Mouse (Mus musculus): ENCODE results near the gene Gm45716.

Gene Gm45716

GRCm38 (mm10) chr11:90283159-90283558 lies 95.7 kb downstream of the Gm45716 start:
- no peak for DNase-seq (ENCODE audit: extremely low read depth, low read depth, low spot score)

GRCm38 (mm10) chr11:90283601-90284000 lies 96.1 kb downstream of the Gm45716 start:
- no peak for DNase-seq (ENCODE audit: extremely low read depth, low read depth, low spot score)

GRCm38 (mm10) chr11:90284079-90284478 lies 96.6 kb downstream of the Gm45716 start:
- no peak for DNase-seq (ENCODE audit: extremely low read depth, low read depth, low spot score)

- DNase-seq (ENCODE audit: extremely low read depth, low read depth, low spot score) = no peak
Observed at GRCm38 (mm10) chr11:90284623-90285022, 97.1 kb downstream of the Gm45716 start.

GRCm38 (mm10) chr11:90286550-90287154 lies 99.2 kb downstream of the Gm45716 start:
- DNase-seq (ENCODE audit: extremely low read depth, low read depth, low spot score) = no peak

- DNase-seq (ENCODE audit: extremely low read depth, low read depth, low spot score) = no peak
Observed at GRCm38 (mm10) chr11:90291156-90291555, 103.7 kb downstream of the Gm45716 start.

GRCm38 (mm10) chr11:90292766-90293165 lies 105.3 kb downstream of the Gm45716 start:
- no peak for DNase-seq (ENCODE audit: extremely low read depth, low read depth, low spot score)

- DNase-seq (ENCODE audit: extremely low read depth, low read depth, low spot score) = no peak
Observed at GRCm38 (mm10) chr11:90294622-90295021, 107.1 kb downstream of the Gm45716 start.

Data from fat pad, adult 2 months (tissue).